Mouse (Mus musculus) liver, embryonic 16.5 days (tissue): ENCODE results near the gene Rwdd2b. TPM values are rescaled to one million over a fixed set of nuclear protein-coding genes. Genes with fewer than 3 reads are reported as not detected.

Experiments used
- ATAC-seq: fragments of 200-750 bp; cut with Nextera tagmentation; 2 replicates; pipeline ENCODE4 v1.8.0; 2017; ENCODE audit warnings: low read depth, mild to moderate bottlenecking, moderate number of reproducible peaks, moderate library complexity
- H3K27ac ChIP-seq: fragments of 300-500 bp; sonication (generic); 2 replicates; pipeline ENCODE4 v1.5.1; 2014; ENCODE audit warnings: mild to moderate bottlenecking, low read length
- H3K27me3 ChIP-seq: fragments of 300-500 bp; sonication (generic); 2 replicates; pipeline ENCODE4 v1.6.1; 2014; ENCODE audit warnings: low read depth, low read length, mixed read lengths; ENCODE audit not compliant: control insufficient read depth, insufficient read depth
- H3K36me3 ChIP-seq: fragments of 300-500 bp; sonication (generic); 2 replicates; pipeline ENCODE4 v1.6.1; 2014; ENCODE audit warnings: mild to moderate bottlenecking; ENCODE audit not compliant: control insufficient read depth, insufficient read depth
- H3K4me1 ChIP-seq: fragments of 300-500 bp; sonication (generic); 2 replicates; pipeline ENCODE4 v1.6.1; 2014; ENCODE audit warnings: low read depth, low read length, mixed read lengths; ENCODE audit not compliant: control insufficient read depth
- H3K4me2 ChIP-seq: fragments of 300-500 bp; sonication (generic); 2 replicates; pipeline ENCODE4 v1.6.1; 2014; ENCODE audit warnings: low read depth, low read length, mixed read lengths
- H3K4me3 ChIP-seq: fragments of 300-500 bp; sonication (generic); 2 replicates; pipeline ENCODE4 v1.5.1; 2014; ENCODE audit warnings: low read depth, mild to moderate bottlenecking, low read length
- H3K9ac ChIP-seq: fragments of 300-500 bp; sonication (generic); 2 replicates; pipeline ENCODE4 v1.6.1; 2014; ENCODE audit warnings: low read depth, low read length
- H3K9me3 ChIP-seq: fragments of 300-500 bp; sonication (generic); replicated peaks from 2 replicates; pipeline ENCODE4 v1.6.1; 2016; ENCODE audit warnings: low read length; ENCODE audit not compliant: control insufficient read depth
- WGBS: fragments of 180-500 bp; shearing (Covaris S2); extraction: QIAGEN DNeasy Blood & Tissue Kit; methylation state at CpG from one replicate; pipeline ENCODE4 v1.1.7; 2014; ENCODE audit not compliant: insufficient replicate concordance; 5-methylcytosine and 5-hydroxymethylcytosine counted together
- polyA plus RNA-seq: library from polyadenylated mRNA; unstranded; fragments of >200 nt; fragmentation: Nextera tagmentation; extraction: Ambion mirVana; gene quantifications from 2 replicates; pipeline ENCODE4 v1.2.1, GENCODE M21; 2015

Rwdd2b gene
- 3.6 and 4.1 TPM in 2 replicates for polyA plus RNA-seq

- H3K9ac ChIP-seq = peak within 1 kb of the TSS; percentile 91
- peak within 1 kb of the TSS; percentile 66 for H3K4me2 ChIP-seq
- H3K27me3 ChIP-seq = no peaks in the 10 kb centered on the region
- peak; percentile 96 for ATAC-seq
- H3K4me3 ChIP-seq = peak within 1 kb of the TSS; percentile 87
- under 1% methylated on average over 38 of the region's 38 CpGs for WGBS
- H3K4me1 ChIP-seq = peaks cover 15% of the 10 kb centered on the region
- H3K27ac ChIP-seq = peak within 1 kb of the TSS; percentile 87
- no peaks in the 10 kb centered on the region for H3K36me3 ChIP-seq
- H3K9me3 ChIP-seq = no peaks in the 10 kb centered on the region
Observed at GRCm38 (mm10) chr16:87440184-87440686, at the start of gene Rwdd2b. Gene Rwdd2b (minus strand): TSS chr16:87440573.

DNA sequence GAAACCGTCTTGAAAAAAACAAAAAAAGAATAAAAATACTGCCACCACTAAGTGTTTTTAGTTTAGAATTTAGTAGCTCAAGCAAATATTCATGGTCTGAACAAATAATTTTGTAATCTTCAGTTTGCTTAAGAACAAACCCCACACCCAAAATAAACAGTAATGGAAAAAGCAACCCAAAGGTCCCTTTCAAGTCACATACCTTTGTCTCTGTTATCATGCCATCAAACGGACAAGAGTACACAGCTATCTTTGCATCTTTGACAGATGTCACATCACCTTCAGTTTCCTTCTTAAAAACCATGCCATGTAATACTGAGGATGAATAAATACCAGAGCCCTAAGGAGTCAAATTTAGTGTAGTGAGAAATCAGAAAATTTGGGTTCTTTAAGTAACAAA, 48.2 kb upstream of the Rwdd2b start:
- Histone ChIP-seq H3K27ac (no peak overlapping the region), H3K4me3 (no peak overlapping the region), H3K27me3 (no peaks in the 10 kb centered on the region), H3K4me1 (no peaks in the 10 kb centered on the region), H3K36me3 (peaks cover 65% of the 10 kb centered on the region), H3K9me3 (no peaks in the 10 kb centered on the region), H3K4me2 (no peak overlapping the region), H3K9ac (no peak overlapping the region)
- WGBS = 52% methylated on average over 2 of the region's 2 CpGs
- no peak for ATAC-seq

GRCm38 (mm10) chr16:87486739-87487138, 46.4 kb upstream of the Rwdd2b start:
- no peak overlapping the region for H3K4me3 ChIP-seq
- no peak overlapping the region for H3K4me2 ChIP-seq
- no peak for ATAC-seq
- 81% methylated on average over 5 of the region's 5 CpGs for WGBS
- H3K4me1 ChIP-seq = no peaks in the 10 kb centered on the region
- no peak overlapping the region for H3K9ac ChIP-seq
- no peaks in the 10 kb centered on the region for H3K9me3 ChIP-seq
- H3K27ac ChIP-seq = no peak overlapping the region
- no peaks in the 10 kb centered on the region for H3K27me3 ChIP-seq
- H3K36me3 ChIP-seq = peaks cover 66% of the 10 kb centered on the region

DNA sequence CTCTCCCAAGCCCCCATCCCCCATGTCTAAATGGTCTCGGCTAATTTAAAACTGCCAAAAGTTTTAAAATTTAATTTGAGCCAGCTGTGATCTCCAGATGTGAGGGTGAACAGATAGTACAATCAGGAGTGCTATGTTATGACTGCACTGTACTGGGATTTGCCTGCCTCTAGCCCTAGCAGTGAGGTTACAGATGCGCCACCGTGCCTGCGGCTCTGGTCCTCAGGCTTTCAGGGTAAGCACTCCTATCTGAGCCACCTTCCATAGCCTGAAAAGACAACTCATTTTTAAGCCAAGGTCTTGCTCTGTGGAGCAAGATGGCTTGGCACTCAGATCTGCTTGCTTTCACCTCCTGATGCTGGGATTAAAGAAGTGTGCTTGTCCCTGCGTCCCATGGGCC, 44.0 kb upstream of the Rwdd2b start:
- no peaks in the 10 kb centered on the region for H3K27me3 ChIP-seq
- no peak overlapping the region for H3K27ac ChIP-seq
- 84% methylated on average over 5 of the region's 5 CpGs for WGBS
- H3K4me3 ChIP-seq = no peak overlapping the region
- H3K9ac ChIP-seq = no peak overlapping the region
- no peak overlapping the region for H3K4me2 ChIP-seq
- H3K4me1 ChIP-seq = no peaks in the 10 kb centered on the region
- peaks cover 56% of the 10 kb centered on the region for H3K36me3 ChIP-seq
- no peak for ATAC-seq
- no peaks in the 10 kb centered on the region for H3K9me3 ChIP-seq

- 75% methylated on average over 4 of the region's 4 CpGs for WGBS
- H3K4me3 ChIP-seq = no peak overlapping the region
Observed at GRCm38 (mm10) chr16:87470579-87470978, 30.2 kb upstream of the Rwdd2b start.

DNA sequence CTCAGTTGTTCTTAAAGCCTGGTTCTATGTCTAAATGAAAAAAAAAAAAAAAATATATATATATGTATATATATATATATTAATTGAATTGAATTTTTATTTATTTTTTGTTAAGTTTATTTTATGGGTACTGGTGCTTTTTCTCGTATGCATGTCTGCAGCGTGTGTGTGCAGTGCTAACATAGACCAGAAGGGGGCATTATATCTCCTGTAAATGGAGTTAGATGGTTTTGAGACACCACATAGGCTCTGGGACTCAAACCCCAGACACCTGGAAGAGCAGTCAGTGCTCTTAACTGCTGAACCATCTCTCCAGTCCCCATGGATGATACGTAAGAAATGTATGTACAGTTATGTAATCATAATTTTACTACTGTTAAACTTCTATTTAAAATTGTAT, 18.4 kb upstream of the Rwdd2b start:
- Histone ChIP-seq H3K4me2 (no peak overlapping the region), H3K4me1 (peaks cover 18% of the 10 kb centered on the region), H3K4me3 (no peak overlapping the region), H3K27ac (no peak overlapping the region), H3K9ac (no peak overlapping the region), H3K27me3 (no peaks in the 10 kb centered on the region), H3K36me3 (peaks cover 10% of the 10 kb centered on the region), H3K9me3 (no peaks in the 10 kb centered on the region)
- 90% methylated on average over 3 of the region's 3 CpGs for WGBS
- no peak for ATAC-seq

More at GRCm38 (mm10) chr16:87470579-87470978, 30.2 kb upstream of the Rwdd2b start:
- H3K27me3 ChIP-seq = no peaks in the 10 kb centered on the region
- ATAC-seq = no peak
- peaks cover 35% of the 10 kb centered on the region for H3K36me3 ChIP-seq
- H3K27ac ChIP-seq = no peak overlapping the region
- H3K9me3 ChIP-seq = no peaks in the 10 kb centered on the region
- no peak overlapping the region for H3K4me2 ChIP-seq
- H3K9ac ChIP-seq = no peak overlapping the region
- no peaks in the 10 kb centered on the region for H3K4me1 ChIP-seq

DNA sequence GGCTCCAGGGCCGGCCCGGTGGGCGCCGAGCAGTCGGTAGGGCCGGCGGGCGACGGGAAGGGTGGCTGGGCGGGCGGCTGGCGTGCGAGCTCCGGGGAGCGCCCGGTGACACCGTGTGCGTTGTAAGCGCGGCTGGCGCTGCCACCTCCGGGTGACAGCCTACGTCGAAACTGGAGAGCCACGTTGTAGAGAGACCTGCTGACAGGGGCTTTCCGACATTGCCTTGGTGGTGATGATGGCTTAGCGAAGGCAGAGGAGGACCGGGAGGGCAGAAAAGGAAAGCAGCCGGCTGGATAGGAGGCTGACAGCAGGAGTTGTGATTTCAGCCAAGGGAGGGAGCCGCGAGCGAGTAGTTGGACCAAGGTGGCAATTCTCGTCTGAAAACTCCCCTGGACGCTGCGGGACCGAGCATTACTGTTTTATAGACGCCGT, 14.8 kb upstream of the Rwdd2b start:
- Histone ChIP-seq H3K4me3 (peak overlapping the region; percentile 92), H3K27ac (peak overlapping the region; percentile 73), H3K4me2 (peak overlapping the region; percentile 64), H3K9ac (peak overlapping the region; percentile 80), H3K36me3 (peaks cover 2% of the 10 kb centered on the region; the same call in 1 of the 2 replicates), H3K27me3 (no peaks in the 10 kb centered on the region), H3K9me3 (no peaks in the 10 kb centered on the region), H3K4me1 (peaks cover 18% of the 10 kb centered on the region)
- 0% methylated on average over 37 of the region's 38 CpGs for WGBS
- peak; percentile 72 for ATAC-seq

GRCm38 (mm10) chr16:87454419-87455179, 14.2 kb upstream of the Rwdd2b start, which contains the start of gene Usp16:
Gene Usp16 (plus strand): TSS chr16:87454703.
- H3K4me3 ChIP-seq = peak within 1 kb of the TSS; percentile 92
- peak; percentile 97 for ATAC-seq
- H3K36me3 ChIP-seq = peaks cover 2% of the 10 kb centered on the region; the same call in 1 of the 2 replicates
- H3K4me2 ChIP-seq = peak within 1 kb of the TSS; percentile 64
- H3K27me3 ChIP-seq = no peaks in the 10 kb centered on the region
- H3K9me3 ChIP-seq = no peaks in the 10 kb centered on the region
- peak within 1 kb of the TSS; percentile 73 for H3K27ac ChIP-seq
- H3K9ac ChIP-seq = peak within 1 kb of the TSS; percentile 80
- 12% methylated on average over 45 of the region's 45 CpGs for WGBS
- peaks cover 18% of the 10 kb centered on the region for H3K4me1 ChIP-seq

GRCm38 (mm10) chr16:87453226-87453625, 12.9 kb upstream of the Rwdd2b start:
- WGBS = 64% methylated on average over 2 of the region's 2 CpGs
- no peak overlapping the region for H3K4me3 ChIP-seq
- no peak for ATAC-seq

More at GRCm38 (mm10) chr16:87453226-87453625, 12.9 kb upstream of the Rwdd2b start:
- H3K4me2 ChIP-seq = no peak overlapping the region
- H3K9me3 ChIP-seq = no peaks in the 10 kb centered on the region
- H3K4me1 ChIP-seq = peaks cover 18% of the 10 kb centered on the region
- no peak overlapping the region for H3K27ac ChIP-seq
- H3K36me3 ChIP-seq = no peaks in the 10 kb centered on the region
- H3K9ac ChIP-seq = no peak overlapping the region
- H3K27me3 ChIP-seq = no peaks in the 10 kb centered on the region
